Mouse (Mus musculus): ENCODE data around the gene Aven.
A peak's percentile ranks its signal among the peaks of the same experiment; 100 is the strongest.

The Aven gene

GRCm38 (mm10) chr2:112491629-112492028 is 1.1 kb upstream of the Aven start:
- DNase-seq, result no peak

- peak; percentile 23 for DNase-seq
Observed at GRCm38 (mm10) chr2:112492431-112492855, 321 bp upstream of the Aven start.

GRCm38 (mm10) chr2:112493539-112494260 is 936 bp downstream of the Aven start:
- no peak for DNase-seq

GRCm38 (mm10) chr2:112497851-112498250 is 5.1 kb downstream of the Aven start:
- DNase-seq, result no peak

DNA sequence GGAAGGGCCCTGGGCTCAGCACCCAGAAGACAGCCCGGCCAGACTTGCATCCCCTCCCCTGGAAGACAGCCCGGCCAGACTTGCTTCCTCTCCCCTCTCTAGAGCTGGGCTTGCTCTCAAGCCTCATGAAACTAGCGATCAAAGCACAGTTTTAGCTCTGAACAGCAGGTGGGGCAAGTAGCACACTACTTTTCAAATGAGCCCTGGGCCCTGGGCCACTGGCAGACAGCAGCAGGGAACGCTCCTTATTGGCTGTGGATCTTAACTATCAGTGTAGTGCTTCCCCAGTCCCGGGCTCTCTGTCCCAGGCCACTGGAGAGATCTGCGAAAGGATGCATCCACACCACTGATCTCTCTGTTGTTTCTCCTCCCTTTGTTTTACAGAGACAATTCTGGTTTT is 8.4 kb downstream of the Aven start:
- peak; percentile 78 for DNase-seq

DNA sequence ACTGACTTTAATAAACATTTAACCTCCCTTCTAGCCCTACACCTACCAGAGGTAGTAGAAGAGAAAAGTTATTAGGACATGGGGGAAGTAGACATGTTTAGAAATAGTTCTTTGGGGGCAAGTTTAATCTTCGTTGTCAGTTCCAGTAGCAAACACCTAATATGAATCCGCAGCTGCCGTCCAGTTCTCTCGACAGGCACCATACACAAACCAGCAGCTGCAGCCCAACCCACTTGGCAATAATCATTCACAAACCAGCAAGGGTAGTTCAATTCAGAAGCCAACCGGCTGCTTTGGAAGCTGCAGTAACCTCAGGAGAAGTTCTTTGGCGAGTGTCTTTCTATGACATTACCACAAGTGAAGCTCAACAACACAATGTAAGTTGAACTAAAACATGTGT is 11.2 kb downstream of the Aven start:
- no peak for DNase-seq

- no peak for DNase-seq
Observed at GRCm38 (mm10) chr2:112506841-112507435, 14.2 kb downstream of the Aven start.

GRCm38 (mm10) chr2:112507444-112507843 is 14.7 kb downstream of the Aven start:
- DNase-seq, result no peak

DNA sequence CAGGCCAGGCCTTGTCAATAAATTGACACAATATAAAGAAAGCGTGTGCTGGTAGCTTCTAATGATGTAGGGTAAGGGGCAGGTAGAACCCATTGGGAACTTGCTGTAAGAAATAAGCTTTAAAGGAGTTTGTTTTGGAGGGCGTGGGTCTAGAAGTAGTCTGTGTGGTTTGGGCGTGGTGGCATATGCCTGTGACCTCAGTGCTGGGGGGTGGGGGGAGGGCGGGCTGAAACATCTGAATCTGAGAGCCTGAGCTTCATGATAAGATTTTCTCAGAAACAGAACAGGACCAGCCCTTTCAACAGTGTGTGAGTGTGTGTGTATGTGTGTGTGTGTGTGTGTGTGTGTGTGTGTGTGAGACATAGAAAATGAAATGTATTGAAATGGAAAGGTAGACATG is 17.4 kb downstream of the Aven start:
- DNase-seq, result peak; percentile 6

DNA sequence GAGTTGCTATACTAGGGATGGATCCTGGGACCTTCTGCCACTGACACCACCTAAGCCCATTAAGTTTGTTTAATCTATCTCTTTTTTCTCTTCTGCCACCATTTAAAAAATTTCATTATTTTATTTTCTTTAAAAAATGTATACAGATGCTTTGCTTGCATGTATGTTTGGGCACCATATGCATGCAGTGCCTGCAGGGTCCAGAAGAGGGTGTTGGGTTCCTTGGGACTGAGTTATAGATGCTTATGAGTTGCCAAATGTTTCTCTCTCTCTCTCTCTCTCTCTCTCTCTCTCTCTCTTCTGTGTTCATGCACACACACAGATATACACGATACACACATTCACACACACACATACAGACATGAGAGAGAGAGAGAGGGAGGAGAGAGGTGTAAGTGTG is 20.3 kb downstream of the Aven start:
- DNase-seq, result no peak

GRCm38 (mm10) chr2:112516728-112517127 is 24.0 kb downstream of the Aven start:
- DNase-seq, result no peak

GRCm38 (mm10) chr2:112517218-112517617 is 24.5 kb downstream of the Aven start:
- no peak for DNase-seq

DNA sequence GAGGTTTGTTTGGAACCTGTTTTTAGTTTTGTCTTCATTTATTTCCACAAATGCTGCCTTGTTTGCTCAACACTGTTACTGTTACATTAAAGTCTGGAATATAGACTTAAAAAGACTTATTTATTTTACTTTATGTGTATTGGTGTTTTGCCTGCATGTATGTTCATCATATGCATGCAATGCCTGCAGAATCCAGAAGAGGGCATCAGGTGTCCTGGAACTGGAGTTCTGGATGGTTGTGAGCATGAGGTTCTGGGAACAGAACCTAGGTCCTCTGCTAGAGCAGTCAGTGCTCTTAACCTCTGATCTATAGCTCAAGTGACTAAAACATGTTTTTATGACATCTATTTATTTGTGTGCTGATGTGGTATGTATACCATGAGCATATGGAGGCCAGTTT is 25.8 kb downstream of the Aven start:
- DNase-seq, result no peak

DNA sequence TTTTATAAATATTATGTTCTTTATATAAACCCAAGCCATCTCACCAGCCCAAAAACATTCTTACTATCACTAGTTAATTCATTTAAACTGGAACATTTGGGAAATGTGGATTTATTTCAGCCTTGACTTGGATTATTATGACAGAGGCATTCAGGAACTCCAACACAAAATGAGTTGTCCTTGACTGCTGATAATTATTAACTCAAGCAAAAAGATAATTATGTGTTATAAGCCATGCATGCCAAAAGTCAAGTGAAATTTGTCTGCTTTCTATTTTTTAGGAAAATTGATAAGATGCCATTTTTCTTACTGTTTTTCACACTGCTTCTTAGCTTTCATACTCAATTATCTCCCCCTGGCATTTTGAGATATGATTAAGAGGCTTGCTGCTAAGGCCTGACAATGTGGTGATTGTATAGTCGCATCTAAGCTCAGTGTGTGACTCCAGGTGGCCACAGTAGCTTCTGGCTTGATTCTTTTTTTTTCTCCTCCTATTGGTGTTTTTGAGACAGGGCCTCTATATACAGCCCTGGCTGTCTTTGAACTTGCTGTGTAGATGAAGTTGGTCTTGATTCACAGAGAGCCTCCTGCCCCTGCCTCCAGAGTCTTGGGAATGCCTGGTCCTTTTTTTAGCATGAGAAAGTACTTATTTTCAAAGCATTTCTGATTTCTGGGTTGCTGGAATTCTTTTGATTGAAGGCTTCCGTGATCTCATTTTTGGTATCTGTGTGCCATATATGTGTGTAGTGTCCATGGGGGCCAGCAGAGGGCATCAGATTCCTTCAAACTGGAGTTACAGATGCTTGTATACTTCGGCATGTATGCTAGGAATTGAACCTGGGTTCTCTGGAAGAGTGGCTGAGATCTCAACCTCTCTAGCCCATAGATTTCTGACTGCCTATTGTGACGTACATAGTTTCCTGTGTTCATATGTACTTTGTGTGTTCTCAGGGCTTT is 28.0 kb downstream of the Aven start:
- no peak for DNase-seq

DNA sequence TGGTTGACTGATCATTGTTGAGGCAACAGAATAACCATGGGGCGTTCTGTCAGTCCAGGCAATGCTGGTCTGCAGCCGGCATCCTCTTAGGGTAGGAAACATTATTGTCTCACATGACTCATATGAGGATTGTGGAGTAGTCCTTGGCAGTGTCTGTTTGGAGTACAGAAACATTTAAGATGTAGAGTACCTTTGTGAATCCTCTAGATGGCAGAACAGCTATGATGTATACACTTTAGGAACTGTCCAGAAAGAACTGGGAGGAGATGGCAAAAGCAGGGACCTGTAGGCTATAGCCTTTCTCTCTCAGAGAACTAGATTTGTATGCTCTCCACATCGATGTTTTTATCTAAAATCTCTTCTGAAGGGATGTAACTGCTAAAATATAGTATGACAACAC is 34.2 kb downstream of the Aven start:
- DNase-seq, result no peak

GRCm38 (mm10) chr2:112532812-112533496 is 40.2 kb downstream of the Aven start:
- no peak for DNase-seq

DNA sequence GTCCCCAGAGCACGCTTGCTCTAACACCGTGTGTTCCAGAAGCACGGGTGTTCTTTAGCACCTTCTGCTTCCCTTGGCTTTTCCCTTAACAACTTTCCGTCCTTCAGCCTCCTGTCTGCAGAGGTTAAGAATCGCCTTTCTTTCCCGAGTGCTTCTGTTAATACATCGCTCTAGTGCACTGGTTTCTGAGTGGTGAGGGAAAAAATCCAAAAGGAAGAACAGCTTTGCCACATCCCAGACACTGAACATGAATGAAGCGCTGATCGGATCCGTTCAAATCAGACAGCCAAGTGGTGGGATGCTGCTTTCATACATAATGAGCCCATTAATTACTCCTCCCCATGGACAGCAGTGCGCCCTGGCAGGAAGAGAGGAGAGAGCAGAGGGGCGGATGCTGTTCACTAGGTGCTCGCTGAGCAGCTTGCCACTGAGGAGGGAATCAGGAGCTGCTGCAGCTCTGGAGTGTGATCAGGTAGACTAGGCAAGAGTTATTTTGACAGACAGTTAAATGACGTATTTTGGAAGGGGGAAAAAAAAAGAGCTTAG is 42.0 kb downstream of the Aven start:
- no peak for DNase-seq

DNA sequence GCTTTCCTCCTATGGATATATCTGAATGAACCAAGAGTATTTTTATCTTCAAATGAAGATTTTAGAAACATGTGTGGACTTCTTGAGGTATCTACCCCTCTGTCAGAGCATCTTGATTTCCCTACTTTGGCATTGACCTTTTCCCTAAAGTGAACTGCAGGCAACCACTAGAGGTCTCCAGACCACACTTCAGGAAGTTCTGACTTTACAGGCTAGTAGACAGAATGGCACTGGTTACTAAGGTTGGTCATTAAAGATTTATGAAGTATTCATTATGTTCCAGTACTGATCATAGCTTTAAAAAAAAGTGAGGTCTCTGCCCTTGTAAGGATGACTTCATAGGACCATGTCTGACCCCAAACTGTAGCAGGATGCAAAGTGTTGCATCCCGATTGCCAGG is 46.0 kb downstream of the Aven start:
- DNase-seq, result no peak

DNA sequence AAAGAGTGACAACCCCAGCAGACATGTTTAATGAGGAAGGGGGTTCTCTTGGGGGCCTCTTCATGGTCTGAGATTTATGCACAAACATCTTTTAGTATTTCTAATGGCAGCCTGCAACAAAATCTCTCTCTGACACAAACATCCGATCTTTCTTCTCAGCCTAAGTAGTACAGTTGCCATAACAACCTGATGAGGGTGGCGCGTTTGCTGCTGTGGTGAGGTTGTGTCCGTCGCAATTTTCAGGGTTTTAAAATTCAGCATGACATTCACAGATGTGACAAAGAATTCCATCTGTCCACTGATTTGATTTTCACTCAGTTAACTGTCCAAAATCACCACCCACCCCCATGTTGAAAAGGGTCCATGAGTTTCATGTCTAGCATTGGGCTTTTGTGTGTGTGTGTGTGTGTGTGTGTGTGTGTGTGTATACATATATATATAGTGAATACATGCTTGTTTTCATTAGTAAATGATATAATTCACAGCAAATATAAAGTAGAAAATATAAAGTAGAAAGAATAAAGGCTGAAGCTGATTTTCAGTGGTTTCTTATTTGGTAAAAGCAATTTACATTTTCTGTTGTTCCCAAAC is 49.0 kb downstream of the Aven start:
- DNase-seq, result no peak

GRCm38 (mm10) chr2:112556527-112556926 is 63.8 kb downstream of the Aven start:
- no peak for DNase-seq

GRCm38 (mm10) chr2:112557453-112557852 is 64.7 kb downstream of the Aven start:
- no peak for DNase-seq

DNA sequence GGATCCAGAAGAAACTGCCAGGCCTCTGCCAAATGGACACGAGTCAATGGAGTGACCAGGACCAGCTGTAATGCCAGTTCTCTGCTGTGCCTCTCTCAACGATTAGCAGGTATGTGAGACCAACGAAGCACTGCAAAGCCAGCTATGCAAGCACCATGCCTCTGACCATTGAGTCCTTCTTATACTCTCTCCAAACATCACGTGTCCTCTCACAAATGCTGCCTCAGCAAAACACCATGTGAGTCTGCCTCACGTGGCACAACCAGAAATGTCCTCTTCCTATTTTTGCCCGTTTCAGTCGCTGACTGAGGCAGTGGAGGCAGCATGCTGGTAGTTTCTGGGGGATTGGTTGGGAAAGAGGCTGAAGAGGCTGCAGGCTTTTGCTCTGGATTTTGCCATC is 68.8 kb downstream of the Aven start:
- DNase-seq, result no peak

Measured in thymus, postnatal 14 days (tissue).